Mouse (Mus musculus): Measurements from ENCODE around the gene Micu1. TPM values are rescaled to one million over a fixed set of nuclear protein-coding genes. Genes with fewer than 3 reads are reported as not detected.
"Not testable (repeated sequence)": the region's sequence is repeated elsewhere in the genome, so short reads cannot be mapped to it uniquely, and the experiment has no call there.

The Micu1 gene
- polyA plus RNA-seq (2015; fragmentation: Nextera tagmentation; extraction: Ambion mirVana) = 84.1 and 87.9 TPM in 2 replicates

DNA sequence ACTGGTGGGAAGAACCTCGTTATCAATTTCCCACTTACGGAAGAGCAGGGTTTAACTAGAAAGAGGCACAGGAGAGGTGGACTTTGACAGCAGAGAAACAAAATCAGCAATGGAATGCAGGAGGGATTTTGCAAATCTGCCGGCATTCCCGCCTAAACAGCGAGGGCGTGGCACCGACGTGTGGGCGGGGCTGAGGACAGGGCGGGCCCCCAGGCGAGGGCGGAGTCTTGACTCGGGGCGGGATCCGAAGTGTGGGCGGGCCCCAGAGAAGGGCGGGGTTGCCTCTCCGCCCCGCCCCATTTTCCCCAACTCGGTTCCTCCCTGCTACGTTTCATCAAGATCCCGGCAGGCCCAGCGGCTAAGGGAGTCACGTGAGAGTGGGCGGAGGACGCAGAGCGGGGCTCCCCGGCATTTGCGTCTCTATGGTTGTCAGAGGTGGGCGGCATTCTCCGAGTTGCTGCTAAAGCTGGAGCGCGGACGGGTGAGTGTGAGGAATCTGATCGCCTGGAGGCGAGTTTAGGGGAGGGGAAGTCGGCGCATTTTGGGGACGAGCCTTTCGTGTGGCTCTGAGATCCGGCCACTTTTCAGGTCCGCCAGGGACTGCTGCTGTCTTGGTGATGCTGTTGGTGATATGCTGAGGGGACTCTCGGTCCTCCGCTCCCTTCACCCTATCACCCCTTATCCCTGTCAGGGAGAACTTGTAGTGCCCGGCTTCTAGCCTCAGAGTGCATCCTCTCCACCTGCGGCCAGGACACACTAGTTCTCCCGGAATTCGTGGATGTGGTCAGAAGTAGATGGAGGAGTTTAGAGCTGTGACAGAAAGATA is at the start of gene Micu1:
Micu1 (plus strand) TSS at position 271 of the 826 bp plus-strand sequence.
- H3K36me3 ChIP-seq = no peaks in the 10 kb centered on the region
- peaks cover 14% of the 10 kb centered on the region for H3K4me1 ChIP-seq (replicated peaks)
- H3K4me3 ChIP-seq = peak within 1 kb of the TSS; percentile 63
- peak; percentile 98 for ATAC-seq (ENCODE audit: low read depth)
- peak within 1 kb of the TSS; percentile 78 for H3K9ac ChIP-seq
- H3K27ac ChIP-seq (replicated peaks) = peak within 1 kb of the TSS; percentile 79
- H3K4me2 ChIP-seq = peak within 1 kb of the TSS; percentile 80
- under 1% methylated on average over 47 of the region's 48 CpGs for WGBS
- H3K27me3 ChIP-seq = no peaks in the 10 kb centered on the region
- no peaks in the 10 kb centered on the region for H3K9me3 ChIP-seq

DNA sequence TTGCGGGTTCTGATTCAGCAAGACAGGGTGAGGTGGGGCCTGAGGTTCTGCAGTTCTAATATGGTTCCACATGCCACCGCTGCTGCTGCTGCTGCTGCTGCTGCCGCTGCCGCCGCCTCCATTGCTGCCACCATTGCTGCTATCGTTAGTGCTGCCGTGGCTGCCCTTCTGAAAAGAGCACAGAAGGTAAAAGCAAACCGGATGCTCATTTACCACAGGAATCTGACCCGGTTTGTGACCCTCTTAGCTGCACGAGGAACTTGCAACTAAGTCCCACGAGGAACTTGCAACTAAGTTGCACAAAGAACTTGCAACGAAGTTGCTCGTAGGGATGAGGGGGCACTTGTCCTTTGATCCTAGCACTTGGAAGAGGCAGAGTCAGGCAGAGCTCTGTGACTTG is 45.5 kb upstream of the Micu1 start:
- Histone ChIP-seq H3K4me3 (no peak overlapping the region), H3K36me3 (no peaks in the 10 kb centered on the region), H3K27me3 (no peaks in the 10 kb centered on the region), H3K4me2 (no peak overlapping the region), H3K9me3 (no peaks in the 10 kb centered on the region), H3K27ac (replicated peaks) (no peak overlapping the region), H3K4me1 (replicated peaks) (no peaks in the 10 kb centered on the region), H3K9ac (no peak overlapping the region)
- ATAC-seq (ENCODE audit: low read depth) = no peak
- 81% methylated on average over 13 of the region's 13 CpGs for WGBS

DNA sequence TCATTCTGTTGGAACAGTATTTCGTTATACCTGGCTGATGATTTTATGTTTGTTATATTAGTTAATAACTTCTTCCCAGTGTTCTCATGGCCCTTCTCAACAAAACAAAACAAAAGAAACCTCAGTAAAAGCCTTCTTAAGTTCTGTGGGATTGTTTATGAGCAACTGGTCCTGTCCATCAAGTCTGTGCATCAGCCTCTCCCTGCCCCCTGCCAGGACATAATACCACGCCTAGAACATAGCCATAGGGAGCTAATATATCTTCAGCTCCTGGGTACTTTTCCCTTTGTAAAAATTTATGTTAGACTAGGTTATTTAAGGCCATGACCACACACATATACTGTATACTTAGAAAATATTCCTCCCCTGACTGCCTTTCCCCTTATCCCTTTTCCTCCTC is 37.5 kb upstream of the Micu1 start:
- 63% methylated on average over 2 of the region's 2 CpGs for WGBS
- no peaks in the 10 kb centered on the region for H3K9me3 ChIP-seq
- H3K4me2 ChIP-seq = no peak overlapping the region
- no peaks in the 10 kb centered on the region; the same call in 1 of the 2 replicates for H3K4me1 ChIP-seq (replicated peaks)
- no peak for ATAC-seq (ENCODE audit: low read depth)
- no peaks in the 10 kb centered on the region for H3K36me3 ChIP-seq
- no peak overlapping the region for H3K4me3 ChIP-seq
- H3K27me3 ChIP-seq = no peaks in the 10 kb centered on the region
- no peak overlapping the region for H3K9ac ChIP-seq
- H3K27ac ChIP-seq (replicated peaks) = no peak overlapping the region

DNA sequence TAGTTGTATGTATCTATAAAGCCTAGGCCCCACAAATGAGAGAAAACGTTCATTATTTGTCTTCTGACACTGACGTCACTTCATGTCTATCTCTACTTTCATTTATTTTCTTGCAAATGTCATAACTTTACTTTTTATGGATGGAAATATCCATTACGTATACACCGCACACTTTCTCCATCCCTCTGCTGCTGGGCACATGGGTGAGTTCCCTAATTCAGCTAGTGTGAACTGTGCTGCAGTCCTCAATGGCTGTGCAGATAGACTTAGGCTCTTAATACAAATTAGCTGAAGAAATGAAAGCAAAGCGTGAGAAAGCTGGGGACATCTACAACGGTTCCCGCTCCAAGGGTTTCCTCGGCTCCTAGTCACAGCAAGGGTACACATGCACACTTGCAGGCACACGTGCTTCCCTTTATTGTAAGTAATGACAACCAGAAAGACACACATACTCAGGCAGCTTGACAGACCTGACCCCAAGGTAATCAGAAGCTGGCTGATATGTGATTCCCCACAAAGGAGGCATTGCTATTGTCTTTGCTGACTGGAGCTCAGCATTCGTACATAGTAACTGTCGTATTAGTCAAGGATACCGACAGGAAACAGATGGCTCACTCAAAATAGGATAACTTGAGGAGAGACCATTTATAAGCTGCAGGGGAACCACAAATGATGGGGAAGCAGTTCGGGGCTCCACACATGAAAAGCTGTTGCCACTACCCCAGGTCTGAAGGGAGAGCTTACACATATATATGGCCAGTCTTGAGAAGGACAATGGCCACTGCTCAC is 36.6 kb upstream of the Micu1 start:
- no peak overlapping the region for H3K4me3 ChIP-seq
- H3K27ac ChIP-seq (replicated peaks) = no peak overlapping the region
- no peak overlapping the region for H3K4me2 ChIP-seq
- no peaks in the 10 kb centered on the region for H3K9me3 ChIP-seq
- H3K27me3 ChIP-seq = no peaks in the 10 kb centered on the region
- no peak for ATAC-seq (ENCODE audit: low read depth)
- H3K4me1 ChIP-seq (replicated peaks) = no peaks in the 10 kb centered on the region; the same call in 1 of the 2 replicates
- H3K36me3 ChIP-seq = no peaks in the 10 kb centered on the region
- WGBS = 82% methylated on average over 13 of the region's 13 CpGs
- H3K9ac ChIP-seq = no peak overlapping the region

DNA sequence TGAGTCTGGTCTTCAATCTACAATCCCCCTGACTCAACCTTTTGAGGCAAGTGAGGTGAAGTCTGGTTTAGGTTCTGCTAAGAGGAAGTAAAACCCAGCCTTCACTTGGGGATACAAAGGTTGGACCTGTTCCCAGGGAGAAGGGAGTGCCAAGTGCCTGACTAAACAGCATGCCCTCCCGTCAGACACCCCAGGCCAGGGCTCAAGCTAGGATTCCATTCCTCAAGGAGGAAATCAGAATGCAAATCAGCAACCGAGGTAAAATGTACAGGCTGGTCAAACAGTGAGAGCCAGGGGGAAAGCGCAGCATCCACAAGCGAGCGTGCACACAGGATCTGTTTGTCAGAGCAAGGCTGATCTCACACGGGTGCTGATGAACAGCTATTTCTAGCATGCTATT is 34.9 kb upstream of the Micu1 start:
- no peak overlapping the region for H3K4me2 ChIP-seq
- H3K9ac ChIP-seq = no peak overlapping the region
- ATAC-seq (ENCODE audit: low read depth) = no peak
- H3K9me3 ChIP-seq = no peaks in the 10 kb centered on the region
- no peak overlapping the region for H3K27ac ChIP-seq (replicated peaks)
- no peaks in the 10 kb centered on the region; the same call in 1 of the 2 replicates for H3K4me1 ChIP-seq (replicated peaks)
- H3K36me3 ChIP-seq = no peaks in the 10 kb centered on the region
- WGBS = 77% methylated on average over 6 of the region's 6 CpGs
- no peaks in the 10 kb centered on the region for H3K27me3 ChIP-seq
- H3K4me3 ChIP-seq = no peak overlapping the region

DNA sequence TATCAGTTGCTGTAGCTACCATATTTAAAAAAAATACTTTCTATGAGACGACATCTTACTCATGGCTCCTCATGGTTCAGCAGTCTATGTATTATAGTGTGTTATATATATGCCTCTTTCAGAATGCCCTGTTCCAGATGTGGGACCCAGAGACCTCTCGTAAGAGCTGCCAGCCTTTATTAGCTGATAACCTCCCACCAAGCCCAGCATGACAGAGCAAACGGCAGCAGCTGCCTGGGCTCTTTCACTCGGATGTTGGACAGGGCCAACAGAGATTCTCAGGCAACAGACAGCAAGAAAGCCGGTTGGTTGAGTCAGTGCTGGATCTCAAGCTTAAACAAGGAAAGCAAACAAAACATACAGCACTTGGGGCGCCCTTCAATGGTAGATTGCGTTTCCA is 33.8 kb upstream of the Micu1 start:
- Histone ChIP-seq H3K4me3 (no peak overlapping the region), H3K4me1 (replicated peaks) (no peaks in the 10 kb centered on the region; the same call in 1 of the 2 replicates), H3K4me2 (no peak overlapping the region), H3K9ac (no peak overlapping the region), H3K36me3 (no peaks in the 10 kb centered on the region), H3K9me3 (no peaks in the 10 kb centered on the region), H3K27me3 (no peaks in the 10 kb centered on the region), H3K27ac (replicated peaks) (no peak overlapping the region)
- WGBS = 79% methylated on average over 7 of the region's 7 CpGs
- no peak for ATAC-seq (ENCODE audit: low read depth)

DNA sequence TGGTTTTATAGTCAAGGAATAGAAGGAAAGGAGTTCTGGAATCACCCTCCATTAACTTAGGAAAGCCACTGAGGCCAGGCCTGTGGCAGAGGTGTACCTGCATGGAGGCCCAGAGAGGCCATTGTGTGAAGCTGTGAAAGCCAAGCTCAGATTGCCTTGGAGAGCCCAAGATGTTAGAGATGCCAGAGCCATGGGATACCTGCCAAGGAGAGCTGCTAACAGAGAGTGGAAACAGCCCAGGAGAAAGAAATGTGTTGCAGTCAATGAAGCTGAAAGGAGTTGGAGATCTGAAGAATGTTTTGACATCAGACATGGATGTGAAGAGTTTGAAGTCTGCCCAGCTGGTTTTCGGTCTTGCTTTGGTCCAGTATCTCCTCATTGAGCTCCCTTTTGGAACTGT is 24.4 kb upstream of the Micu1 start:
- no peaks in the 10 kb centered on the region for H3K27me3 ChIP-seq
- no peak overlapping the region for H3K9ac ChIP-seq
- no peak overlapping the region for H3K4me3 ChIP-seq
- 88% methylated on average over 1 of the region's 1 CpGs for whole genome bisulfite sequencing
- no peaks in the 10 kb centered on the region for H3K4me1 ChIP-seq (replicated peaks)
- no peak overlapping the region for H3K4me2 ChIP-seq
- H3K9me3 ChIP-seq = 0 out of 2 replicates have a peak, but pooled peaks cover 9% of the 10 kb centered on the region
- no peaks in the 10 kb centered on the region for H3K36me3 ChIP-seq
- no peak for ATAC-seq (ENCODE audit: low read depth)
- H3K27ac ChIP-seq (replicated peaks) = no peak overlapping the region

DNA sequence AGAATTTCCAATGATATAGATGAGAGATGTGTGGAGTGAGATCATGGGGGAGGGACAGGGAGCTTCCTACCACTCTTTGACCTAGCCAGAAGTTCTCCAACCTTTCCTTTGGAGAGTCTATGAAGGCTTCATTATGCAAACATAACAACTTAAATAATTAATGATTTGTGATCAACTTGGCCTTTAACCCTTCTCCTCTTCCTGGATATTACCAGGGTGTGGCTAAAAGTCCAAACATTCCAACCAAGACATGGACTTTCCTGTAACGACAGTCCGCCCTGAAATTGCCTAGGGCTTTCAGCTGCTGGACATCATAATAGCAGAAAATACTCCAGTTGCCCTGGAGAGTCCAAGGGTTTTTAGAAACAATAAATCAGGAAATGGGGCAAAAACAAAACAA is 23.1 kb upstream of the Micu1 start:
- Histone ChIP-seq H3K27me3 (no peaks in the 10 kb centered on the region), H3K36me3 (no peaks in the 10 kb centered on the region), H3K4me3 (no peak overlapping the region), H3K4me1 (replicated peaks) (no peaks in the 10 kb centered on the region), H3K27ac (replicated peaks) (no peak overlapping the region), H3K9ac (no peak overlapping the region), H3K4me2 (no peak overlapping the region), H3K9me3 (0 out of 2 replicates have a peak, but pooled peaks cover 9% of the 10 kb centered on the region)
- WGBS = 82% methylated on average over 2 of the region's 2 CpGs
- ATAC-seq (ENCODE audit: low read depth) = no peak

DNA sequence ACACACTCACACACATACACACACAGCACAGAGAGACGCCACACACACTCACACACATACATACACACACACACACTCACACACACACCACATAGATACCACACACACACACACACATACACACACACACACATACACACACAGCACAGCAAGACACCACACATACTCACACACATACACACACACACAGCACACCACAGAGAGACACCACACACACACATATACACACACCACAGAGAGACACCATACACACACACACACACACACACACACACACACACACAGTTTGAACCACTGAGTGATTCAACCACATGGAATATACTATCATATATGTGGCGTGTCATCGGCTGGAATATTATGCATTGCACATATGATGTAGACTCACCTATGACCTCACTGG is 16.7 kb upstream of the Micu1 start:
- ATAC-seq (ENCODE audit: low read depth) = not testable (repeated sequence)

DNA sequence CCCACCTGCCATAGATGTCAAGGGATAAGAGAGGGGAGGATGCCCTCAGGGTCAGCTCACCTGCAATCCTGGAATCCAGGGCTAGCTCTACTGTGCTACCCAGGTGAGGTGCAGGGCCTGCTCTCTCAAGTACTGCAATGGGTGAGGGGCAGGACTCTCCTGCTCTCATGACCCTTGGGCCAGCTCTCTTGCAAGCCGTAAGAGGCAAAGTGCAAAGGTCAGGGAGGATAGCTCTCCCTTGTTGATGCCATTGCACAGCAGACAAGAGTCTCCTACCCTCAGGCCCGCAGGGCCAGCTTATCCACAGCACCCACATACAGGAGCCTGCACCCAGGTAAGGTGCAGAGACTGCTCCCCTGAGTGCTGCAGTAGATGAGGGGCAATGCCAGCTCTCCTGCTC is 15.2 kb upstream of the Micu1 start:
- Histone ChIP-seq H3K4me1 (replicated peaks) (0 out of 2 replicates have a peak, but pooled peaks cover 4% of the 10 kb centered on the region), H3K9me3 (0 out of 2 replicates have a peak, but pooled peaks cover 5% of the 10 kb centered on the region), H3K4me2 (no peak overlapping the region), H3K27me3 (no peaks in the 10 kb centered on the region), H3K9ac (no peak overlapping the region), H3K27ac (replicated peaks) (no peak overlapping the region), H3K4me3 (no peak overlapping the region), H3K36me3 (no peaks in the 10 kb centered on the region)
- ATAC-seq (ENCODE audit: low read depth) = no peak
- 77% methylated on average over 2 of the region's 2 CpGs for WGBS

More for the DNA sequence above, 16.7 kb upstream of the Micu1 start:
- not testable (repeated sequence) for H3K36me3 ChIP-seq; H3K4me1 ChIP-seq (replicated peaks); H3K9me3 ChIP-seq; H3K4me2 ChIP-seq; H3K4me3 ChIP-seq; H3K27ac ChIP-seq (replicated peaks); H3K9ac ChIP-seq; H3K27me3 ChIP-seq
- WGBS = 95% methylated on average over 3 of the region's 3 CpGs

DNA sequence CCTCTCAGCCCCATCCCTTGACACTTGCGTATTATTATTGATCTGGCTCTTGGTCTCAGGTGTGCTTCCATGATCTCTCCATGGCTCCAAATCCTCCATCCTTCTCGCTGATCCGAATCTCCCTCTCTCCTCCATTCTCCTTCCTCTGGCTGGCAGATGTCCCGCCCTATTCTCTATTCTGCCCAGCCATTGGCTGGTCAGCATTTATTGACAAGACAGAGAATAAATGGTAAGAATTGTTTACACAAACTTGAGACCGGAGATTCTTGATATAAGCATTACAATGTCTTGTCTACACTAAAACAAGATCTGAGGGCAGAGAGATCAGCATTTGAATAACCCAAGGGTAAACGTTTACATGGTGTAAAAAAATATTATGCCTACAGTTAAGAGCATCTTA is 12.4 kb upstream of the Micu1 start:
- WGBS = 57% methylated on average over 6 of the region's 6 CpGs

DNA sequence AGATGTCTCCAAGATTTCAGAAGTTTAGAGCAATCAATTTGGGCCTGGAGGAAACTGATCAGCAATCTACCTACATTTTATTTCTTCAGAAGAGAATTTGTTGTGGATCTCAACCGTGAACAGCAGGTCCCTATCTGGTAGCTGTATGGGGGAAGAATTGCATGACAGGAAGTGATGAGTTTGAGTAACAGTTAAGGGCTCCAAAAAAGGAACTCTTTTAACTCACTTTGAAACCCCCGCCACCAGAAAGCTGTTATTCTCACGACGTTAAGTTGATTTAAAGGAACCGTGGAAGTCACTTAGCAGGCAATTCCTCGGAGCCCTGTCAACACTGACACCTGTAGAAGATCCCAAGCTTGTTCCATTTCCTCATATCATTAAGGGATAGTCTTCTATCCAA is 9.8 kb upstream of the Micu1 start:
- no peaks in the 10 kb centered on the region for H3K27me3 ChIP-seq
- ATAC-seq (ENCODE audit: low read depth) = no peak
- H3K4me1 ChIP-seq (replicated peaks) = no peaks in the 10 kb centered on the region
- WGBS = 74% methylated on average over 6 of the region's 6 CpGs
- H3K9me3 ChIP-seq = no peaks in the 10 kb centered on the region
- H3K9ac ChIP-seq = no peak overlapping the region
- H3K4me2 ChIP-seq = no peak overlapping the region
- H3K4me3 ChIP-seq = no peak overlapping the region
- no peaks in the 10 kb centered on the region for H3K36me3 ChIP-seq
- no peak overlapping the region for H3K27ac ChIP-seq (replicated peaks)

More for the DNA sequence above, 12.4 kb upstream of the Micu1 start:
- ATAC-seq (ENCODE audit: low read depth) = no peak
- no peaks in the 10 kb centered on the region for H3K36me3 ChIP-seq
- no peaks in the 10 kb centered on the region for H3K27me3 ChIP-seq
- no peaks in the 10 kb centered on the region for H3K9me3 ChIP-seq
- H3K4me3 ChIP-seq = no peak overlapping the region
- no peak overlapping the region for H3K27ac ChIP-seq (replicated peaks)
- no peak overlapping the region for H3K4me2 ChIP-seq
- H3K4me1 ChIP-seq (replicated peaks) = 0 out of 2 replicates have a peak, but pooled peaks cover 3% of the 10 kb centered on the region
- no peak overlapping the region for H3K9ac ChIP-seq

All from neural tube, embryonic 13.5 days (tissue).